Mouse (Mus musculus): ENCODE data around the gene Mlst8. TPM values are rescaled to one million over a fixed set of nuclear protein-coding genes. Genes with fewer than 3 reads are reported as not detected.
"Not testable (repeated sequence)": the region's sequence is repeated elsewhere in the genome, so short reads cannot be mapped to it uniquely, and the experiment has no call there.

Gene Mlst8
- polyA plus RNA-seq, 1 experiment from 2014 or later = 24.2 TPM

- H3K36me3 ChIP-seq (ENCODE audit: insufficient read depth, low read length) = peaks cover 2% of the 10 kb centered on the region; the same call in 1 of the 2 replicates
- H3K27ac ChIP-seq = no peak overlapping the region
- H3K4me3 ChIP-seq (replicated peaks; ENCODE audit: low read depth, low read length) = no peak overlapping the region
- DNase-seq (ENCODE audit: low spot score) (no peak), ATAC-seq (replicated peaks; ENCODE audit: low FRiP score, low read depth) (no peak)
- H3K9me3 ChIP-seq (replicated peaks; ENCODE audit: low read length) = no peaks in the 10 kb centered on the region
- no peak overlapping the region for H3K9ac ChIP-seq (ENCODE audit: low read depth, low read length)
- WGBS = 75% methylated on average over 14 of the region's 14 CpGs
- no peak overlapping the region for H3K4me2 ChIP-seq (ENCODE audit: low read length)
- TF ChIP-seq CTCF (IDR thresholded peaks at IDR 0.05; ENCODE audit: low read depth) = no peak
- no peaks in the 10 kb centered on the region for H3K4me1 ChIP-seq (replicated peaks; ENCODE audit: insufficient read depth, low read length)
- H3K27me3 ChIP-seq (ENCODE audit: insufficient read depth, low read length) = no peaks in the 10 kb centered on the region
Measured at GRCm38 (mm10) chr17:24429201-24429983, 49.5 kb downstream of the Mlst8 start.

GRCm38 (mm10) chr17:24427170-24427557 is 51.7 kb downstream of the Mlst8 start:
- Histone ChIP-seq H3K9me3 (replicated peaks; ENCODE audit: low read length) (no peaks in the 10 kb centered on the region), H3K27me3 (ENCODE audit: insufficient read depth, low read length) (no peaks in the 10 kb centered on the region), H3K4me2 (ENCODE audit: low read length) (peak overlapping the region; percentile 80), H3K4me1 (replicated peaks; ENCODE audit: insufficient read depth, low read length) (no peaks in the 10 kb centered on the region), H3K36me3 (ENCODE audit: insufficient read depth, low read length) (peaks cover 18% of the 10 kb centered on the region), H3K4me3 (replicated peaks; ENCODE audit: low read depth, low read length) (peak overlapping the region; percentile 76), H3K9ac (ENCODE audit: low read depth, low read length) (peak overlapping the region; percentile 93), H3K27ac (peak overlapping the region; percentile 98)
- no peak for TF ChIP-seq CTCF (IDR thresholded peaks at IDR 0.05; ENCODE audit: low read depth)
- WGBS = under 1% methylated on average over 8 of the region's 8 CpGs
- ATAC-seq (replicated peaks; ENCODE audit: low FRiP score, low read depth) = no peak
- DNase-seq (ENCODE audit: low spot score) = peak; percentile 41

GRCm38 (mm10) chr17:24426471-24427169 is 52.3 kb downstream of the Mlst8 start, which contains the start of gene Eci1:
Gene Eci1 (plus strand): TSS chr17:24426641.
- ATAC-seq (replicated peaks; ENCODE audit: low FRiP score, low read depth) = peak; percentile 97
- WGBS = under 1% methylated on average over 48 of the region's 48 CpGs
- no peaks in the 10 kb centered on the region for H3K4me1 ChIP-seq (replicated peaks; ENCODE audit: insufficient read depth, low read length)

GRCm38 (mm10) chr17:24425905-24426304 is 53.0 kb downstream of the Mlst8 start:
- no peak for TF ChIP-seq CTCF (IDR thresholded peaks at IDR 0.05; ENCODE audit: low read depth)
- Histone ChIP-seq H3K27me3 (ENCODE audit: insufficient read depth, low read length) (no peaks in the 10 kb centered on the region), H3K4me1 (replicated peaks; ENCODE audit: insufficient read depth, low read length) (no peaks in the 10 kb centered on the region), H3K36me3 (ENCODE audit: insufficient read depth, low read length) (peaks cover 31% of the 10 kb centered on the region), H3K4me2 (ENCODE audit: low read length) (peak overlapping the region; percentile 80; the same call in 1 of the 2 replicates), H3K9me3 (replicated peaks; ENCODE audit: low read length) (no peaks in the 10 kb centered on the region), H3K9ac (ENCODE audit: low read depth, low read length) (no peak overlapping the region), H3K4me3 (replicated peaks; ENCODE audit: low read depth, low read length) (no peak overlapping the region), H3K27ac (peak overlapping the region; percentile 98)
- 87% methylated on average over 7 of the region's 7 CpGs for WGBS
- DNase-seq (ENCODE audit: low spot score) (no peak), ATAC-seq (replicated peaks; ENCODE audit: low FRiP score, low read depth) (no peak)

More at GRCm38 (mm10) chr17:24426471-24427169, 52.3 kb downstream of the Mlst8 start, which contains the start of gene Eci1:
- H3K27ac ChIP-seq = peak within 1 kb of the TSS; percentile 98
- no peaks in the 10 kb centered on the region for H3K9me3 ChIP-seq (replicated peaks; ENCODE audit: low read length)
- H3K4me2 ChIP-seq (ENCODE audit: low read length) = peak within 1 kb of the TSS; percentile 80
- H3K27me3 ChIP-seq (ENCODE audit: insufficient read depth, low read length) = no peaks in the 10 kb centered on the region
- H3K9ac ChIP-seq (ENCODE audit: low read depth, low read length) = peak within 1 kb of the TSS; percentile 93
- peak within 1 kb of the TSS; percentile 76 for H3K4me3 ChIP-seq (replicated peaks; ENCODE audit: low read depth, low read length)
- peak; percentile 98 for DNase-seq (ENCODE audit: low spot score)
- TF ChIP-seq CTCF (IDR thresholded peaks at IDR 0.05; ENCODE audit: low read depth) = no peak
- peaks cover 23% of the 10 kb centered on the region for H3K36me3 ChIP-seq (ENCODE audit: insufficient read depth, low read length)

GRCm38 (mm10) chr17:24425326-24425725 is 53.6 kb downstream of the Mlst8 start:
- H3K36me3 ChIP-seq (ENCODE audit: insufficient read depth, low read length) = peaks cover 35% of the 10 kb centered on the region
- H3K9ac ChIP-seq (ENCODE audit: low read depth, low read length); H3K9me3 ChIP-seq (replicated peaks; ENCODE audit: low read length); DNase-seq (ENCODE audit: low spot score); H3K4me3 ChIP-seq (replicated peaks; ENCODE audit: low read depth, low read length); ATAC-seq (replicated peaks; ENCODE audit: low FRiP score, low read depth); H3K27me3 ChIP-seq (ENCODE audit: insufficient read depth, low read length); H3K4me1 ChIP-seq (replicated peaks; ENCODE audit: insufficient read depth, low read length); H3K27ac ChIP-seq; H3K4me2 ChIP-seq (ENCODE audit: low read length): not testable (repeated sequence)
- WGBS = 97% methylated on average over 4 of the region's 8 CpGs

GRCm38 (mm10) chr17:24424489-24424888 is 54.4 kb downstream of the Mlst8 start:
- H3K27me3 ChIP-seq (ENCODE audit: insufficient read depth, low read length) = no peaks in the 10 kb centered on the region
- DNase-seq (ENCODE audit: low spot score) = no peak
- H3K27ac ChIP-seq = no peak overlapping the region
- TF ChIP-seq CTCF (IDR thresholded peaks at IDR 0.05; ENCODE audit: low read depth) = no peak
- H3K36me3 ChIP-seq (ENCODE audit: insufficient read depth, low read length) = peaks cover 41% of the 10 kb centered on the region
- no peak for ATAC-seq (replicated peaks; ENCODE audit: low FRiP score, low read depth)
- no peaks in the 10 kb centered on the region for H3K9me3 ChIP-seq (replicated peaks; ENCODE audit: low read length)
- H3K4me2 ChIP-seq (ENCODE audit: low read length) = no peak overlapping the region
- H3K4me3 ChIP-seq (replicated peaks; ENCODE audit: low read depth, low read length) = no peak overlapping the region
- no peak overlapping the region for H3K9ac ChIP-seq (ENCODE audit: low read depth, low read length)
- H3K4me1 ChIP-seq (replicated peaks; ENCODE audit: insufficient read depth, low read length) = no peaks in the 10 kb centered on the region
- 92% methylated on average over 5 of the region's 5 CpGs for WGBS

Other genes with a start within 250 kb of the Mlst8 start
- 18.3 and 23.2 TPM in 2 replicates for gene Ccnf, start 227.6 kb downstream of the Mlst8 start, polyA plus RNA-seq (2015; fragmentation: Nextera tagmentation; extraction: Ambion mirVana)
- gene Abca17, start 128.0 kb downstream of the Mlst8 start, polyA plus RNA-seq (2015; fragmentation: Nextera tagmentation; extraction: Ambion mirVana) = not detected in 2 replicates
- 21.8 TPM in 2 replicates for gene Abca3, start 127.1 kb downstream of the Mlst8 start, polyA plus RNA-seq (2015; fragmentation: Nextera tagmentation; extraction: Ambion mirVana)
- 191 and 203 TPM in 2 replicates for gene Rnps1, start 64.5 kb downstream of the Mlst8 start, polyA plus RNA-seq (2015; fragmentation: Nextera tagmentation; extraction: Ambion mirVana)
- gene Eci1, start 52.4 kb downstream of the Mlst8 start, polyA plus RNA-seq (2015; fragmentation: Nextera tagmentation; extraction: Ambion mirVana) = 109 and 136 TPM in 2 replicates
- gene Dnase1l2, start 36.0 kb downstream of the Mlst8 start, polyA plus RNA-seq (2015; fragmentation: Nextera tagmentation; extraction: Ambion mirVana) = 3.8 and 4.1 TPM in 2 replicates
- 9.8 and 12.0 TPM in 2 replicates for gene E4f1, start 8.8 kb downstream of the Mlst8 start, polyA plus RNA-seq (2015; fragmentation: Nextera tagmentation; extraction: Ambion mirVana)
- 61.7 and 64.0 TPM in 2 replicates for gene Pgp, start 8.7 kb downstream of the Mlst8 start, polyA plus RNA-seq (2015; fragmentation: Nextera tagmentation; extraction: Ambion mirVana)
- gene Bricd5, start 5.2 kb downstream of the Mlst8 start, polyA plus RNA-seq (2015; fragmentation: Nextera tagmentation; extraction: Ambion mirVana) = 1.2 and 1.6 TPM in 2 replicates
- gene Caskin1, start 9.5 kb upstream of the Mlst8 start, polyA plus RNA-seq (2015; fragmentation: Nextera tagmentation; extraction: Ambion mirVana) = 0.82 and 1.1 TPM in 2 replicates
- gene Traf7, start 48.9 kb upstream of the Mlst8 start, polyA plus RNA-seq (2015; fragmentation: Nextera tagmentation; extraction: Ambion mirVana) = 59.4 and 67.3 TPM in 2 replicates
- 3.5 and 3.7 TPM in 2 replicates for gene Rab26, start 55.1 kb upstream of the Mlst8 start, polyA plus RNA-seq (2015; fragmentation: Nextera tagmentation; extraction: Ambion mirVana)
- gene Pkd1, start 70.8 kb upstream of the Mlst8 start, polyA plus RNA-seq (2015; fragmentation: Nextera tagmentation; extraction: Ambion mirVana) = 10.6 and 17.7 TPM in 2 replicates
- 36.4 and 42.4 TPM in 2 replicates for gene Tsc2, start 153.6 kb upstream of the Mlst8 start, polyA plus RNA-seq (2015; fragmentation: Nextera tagmentation; extraction: Ambion mirVana)
- 13.4 and 14.9 TPM in 2 replicates for gene Nthl1, start 153.6 kb upstream of the Mlst8 start, polyA plus RNA-seq (2015; fragmentation: Nextera tagmentation; extraction: Ambion mirVana)
- gene Slc9a3r2, start 171.2 kb upstream of the Mlst8 start, polyA plus RNA-seq (2015; fragmentation: Nextera tagmentation; extraction: Ambion mirVana) = 141 and 145 TPM in 2 replicates
- gene Npw, start 179.4 kb upstream of the Mlst8 start, polyA plus RNA-seq (2015; fragmentation: Nextera tagmentation; extraction: Ambion mirVana) = 0.32 and 0.38 TPM in 2 replicates
- 17.5 and 18.1 TPM in 2 replicates for gene Zfp598, start 190.6 kb upstream of the Mlst8 start, polyA plus RNA-seq (2015; fragmentation: Nextera tagmentation; extraction: Ambion mirVana)
- gene Syngr3, start 210.9 kb upstream of the Mlst8 start, polyA plus RNA-seq (2015; fragmentation: Nextera tagmentation; extraction: Ambion mirVana) = 1.4 and 1.7 TPM in 2 replicates
- gene Gfer, start 217.1 kb upstream of the Mlst8 start, polyA plus RNA-seq (2015; fragmentation: Nextera tagmentation; extraction: Ambion mirVana) = 43.3 and 47.6 TPM in 2 replicates
- gene Noxo1, start 217.2 kb upstream of the Mlst8 start, polyA plus RNA-seq (2015; fragmentation: Nextera tagmentation; extraction: Ambion mirVana) = 2.6 and 2.7 TPM in 2 replicates
- 50.5 and 57.3 TPM in 2 replicates for gene Tbl3, start 228.6 kb upstream of the Mlst8 start, polyA plus RNA-seq (2015; fragmentation: Nextera tagmentation; extraction: Ambion mirVana)
- gene Rnf151, start 239.0 kb upstream of the Mlst8 start, polyA plus RNA-seq (2015; fragmentation: Nextera tagmentation; extraction: Ambion mirVana) = not detected in 2 replicates
- gene Rps2, start 239.0 kb upstream of the Mlst8 start, polyA plus RNA-seq (2015; fragmentation: Nextera tagmentation; extraction: Ambion mirVana) = 1,452 and 1,460 TPM in 2 replicates
- 417 and 419 TPM in 2 replicates for gene Ndufb10, start 245.4 kb upstream of the Mlst8 start, polyA plus RNA-seq (2015; fragmentation: Nextera tagmentation; extraction: Ambion mirVana)
- 0.36 and 0.38 TPM in 2 replicates for gene Rpl3l, start 248.7 kb upstream of the Mlst8 start, polyA plus RNA-seq (2015; fragmentation: Nextera tagmentation; extraction: Ambion mirVana)

All from kidney, postnatal 0 days (tissue).